Mouse (Mus musculus) forelimb bud, embryonic 11.5 days (tissue): Measurements from ENCODE around the gene Nmt1.

Experiments
- DNase-seq: peaks from one replicate; pipeline ENCODE4 v3.0.0-alpha.2; 2012; ENCODE audit warnings: low read depth, low spot score

Gene Nmt1

DNA sequence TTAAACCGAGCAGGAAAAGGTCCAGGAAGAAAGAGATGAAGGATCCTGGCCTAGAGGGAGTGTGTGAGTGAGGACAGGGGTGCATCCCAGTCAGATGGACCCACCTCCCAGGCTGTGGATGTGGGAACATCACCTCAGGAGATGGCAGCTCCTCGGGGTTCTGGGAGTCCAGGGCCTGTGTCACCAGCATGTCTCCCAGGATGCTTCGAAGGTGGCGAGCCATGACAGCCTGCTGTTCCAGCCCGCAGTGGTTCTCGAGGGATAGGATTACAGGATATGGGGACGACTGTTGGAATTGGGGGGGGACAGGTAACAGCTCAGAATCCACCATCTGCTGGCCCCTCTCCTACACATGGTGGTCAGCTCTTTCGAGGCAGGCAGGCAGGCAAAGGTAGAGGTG, 48.6 kb downstream of the Nmt1 start:
- no peak for DNase-seq

DNA sequence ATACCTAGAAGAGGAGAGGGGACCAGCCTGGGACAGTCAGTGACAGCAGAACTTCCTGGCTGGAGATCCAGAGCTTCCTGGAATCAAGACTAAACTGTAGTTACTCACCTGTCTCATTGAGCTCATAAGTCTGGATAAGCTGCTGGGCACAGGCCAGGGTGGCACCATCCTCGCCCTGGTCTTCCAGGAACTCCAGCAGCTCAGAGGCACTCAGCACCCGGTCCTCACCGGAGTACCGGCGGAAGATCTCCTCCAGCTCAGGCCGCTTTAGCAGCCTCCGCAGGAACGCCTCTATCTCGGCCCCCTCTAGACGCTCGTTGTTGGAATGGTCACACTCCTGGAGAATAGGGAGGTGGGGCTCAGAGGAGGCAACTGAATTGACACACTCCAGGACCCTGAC, 50.1 kb downstream of the Nmt1 start:
- DNase-seq = no peak

DNA sequence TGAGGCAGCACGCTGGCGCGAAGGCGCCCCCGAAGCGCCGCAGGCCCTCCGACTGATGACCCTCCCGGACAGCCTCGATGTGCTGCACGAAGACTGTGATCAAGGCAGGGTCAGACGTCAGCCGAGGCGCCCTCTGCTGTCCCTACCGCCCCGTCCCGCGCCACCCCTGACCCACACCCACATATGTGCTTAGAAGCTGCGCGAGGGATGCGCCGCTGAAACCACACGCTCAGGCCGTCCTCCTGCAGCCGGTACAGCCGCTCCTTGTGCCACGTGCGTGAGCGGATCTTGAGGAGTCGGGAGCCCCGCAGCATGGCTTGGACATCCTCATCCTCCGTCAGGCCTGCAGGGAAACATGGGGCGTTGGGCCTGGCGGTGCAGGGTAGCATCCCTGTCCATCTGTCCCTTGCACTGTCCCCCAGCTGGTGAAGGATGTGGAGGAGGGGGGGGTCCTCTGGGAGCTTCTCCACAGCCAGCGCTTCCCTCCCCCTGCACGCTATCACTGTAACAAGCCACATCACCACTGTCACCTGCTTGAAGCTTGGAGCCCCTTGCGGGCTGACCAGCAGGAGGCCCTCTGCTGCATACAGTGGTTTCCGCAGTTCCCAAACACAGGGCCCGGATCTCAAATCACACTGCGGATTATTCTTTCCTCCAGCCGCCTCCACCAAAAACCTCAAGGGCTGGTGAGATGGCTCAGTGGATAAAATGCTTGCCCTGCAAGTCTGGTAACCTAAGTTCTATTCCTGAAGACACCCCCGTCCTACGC, 52.5 kb downstream of the Nmt1 start:
- no peak for DNase-seq

DNA sequence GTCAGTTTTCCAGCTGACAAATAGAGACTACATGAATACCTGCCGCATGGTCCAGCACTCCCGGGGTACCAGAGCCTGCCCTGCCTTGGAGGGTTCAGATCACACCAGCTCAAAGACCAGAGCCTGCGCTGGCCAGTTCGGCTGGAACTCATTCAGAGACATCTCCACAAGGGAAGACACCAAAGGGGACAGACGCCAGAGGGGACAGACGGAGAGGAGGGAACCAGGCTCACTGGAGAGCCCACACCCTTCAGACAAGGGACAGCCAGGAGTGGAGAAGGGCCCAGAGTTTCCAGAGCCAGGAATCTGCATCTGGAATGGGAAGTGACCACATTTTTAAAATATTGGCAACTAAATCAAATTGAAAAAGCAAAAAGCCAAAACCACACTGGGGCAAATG, 53.6 kb downstream of the Nmt1 start:
- DNase-seq = no peak

DNA sequence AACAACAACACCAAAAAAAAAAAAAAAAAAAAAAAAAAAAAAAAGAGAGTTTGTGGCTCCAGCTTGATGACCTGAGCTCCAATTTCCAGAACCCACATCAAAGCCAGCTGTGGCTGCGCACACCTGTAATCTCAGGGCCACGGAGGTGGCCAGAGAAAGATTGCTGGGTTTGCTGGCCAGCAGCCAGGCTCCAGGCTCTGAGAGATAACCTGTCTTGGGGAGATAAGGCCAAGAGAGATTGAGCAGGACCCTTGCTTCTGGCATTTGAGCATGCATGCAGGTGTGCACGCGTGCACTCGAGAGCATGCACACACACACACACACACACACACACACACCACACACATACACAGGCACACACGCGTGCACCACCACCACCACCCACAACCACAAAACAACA, 65.3 kb downstream of the Nmt1 start:
- no peak for DNase-seq

DNA sequence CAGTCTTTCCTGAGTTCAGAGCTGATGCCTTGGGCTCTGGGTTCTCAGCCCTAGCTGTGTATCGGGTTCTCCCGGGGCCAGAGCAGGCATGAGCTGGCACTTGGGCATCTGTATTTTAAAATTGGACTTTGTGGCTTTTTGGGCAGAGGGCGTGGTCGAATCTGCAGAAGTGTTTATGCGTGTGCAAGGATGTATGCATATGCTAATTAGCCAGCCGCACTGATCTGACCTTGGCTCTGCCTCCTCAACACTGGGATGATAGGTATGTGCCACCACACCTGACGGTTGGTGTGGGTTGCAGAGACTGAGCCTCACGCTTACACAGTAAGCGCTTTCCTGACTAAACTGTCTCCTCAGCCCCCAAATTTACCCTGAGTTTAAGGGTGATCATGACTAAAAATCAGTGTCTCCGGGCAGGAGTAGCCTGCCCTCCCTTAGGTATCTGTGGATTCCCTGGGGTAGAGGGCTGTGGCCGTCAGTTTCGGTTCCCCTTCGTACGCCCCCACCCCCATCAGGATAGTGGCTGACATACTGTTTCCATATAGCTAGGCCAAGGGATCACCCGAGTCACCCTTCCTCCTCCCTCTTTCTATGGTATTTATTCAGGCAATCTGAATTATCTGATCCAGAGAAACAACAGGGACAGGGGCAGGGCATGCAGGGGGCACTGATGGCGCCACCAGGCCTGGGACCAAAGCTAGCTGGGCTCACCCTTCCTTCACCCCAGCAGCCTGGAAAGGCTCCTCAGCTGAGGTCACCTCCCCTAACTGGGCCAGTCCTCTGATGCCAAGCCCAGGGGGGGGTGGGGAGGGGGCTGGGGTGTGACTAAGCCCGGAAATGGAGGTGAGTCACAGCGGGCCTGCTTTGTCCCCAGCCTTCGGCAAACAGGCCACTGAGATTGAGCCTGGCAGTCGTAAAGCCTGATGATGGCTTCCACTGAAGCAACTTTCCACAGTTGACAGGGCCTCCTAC, 66.2 kb downstream of the Nmt1 start:
- no peak for DNase-seq

DNA sequence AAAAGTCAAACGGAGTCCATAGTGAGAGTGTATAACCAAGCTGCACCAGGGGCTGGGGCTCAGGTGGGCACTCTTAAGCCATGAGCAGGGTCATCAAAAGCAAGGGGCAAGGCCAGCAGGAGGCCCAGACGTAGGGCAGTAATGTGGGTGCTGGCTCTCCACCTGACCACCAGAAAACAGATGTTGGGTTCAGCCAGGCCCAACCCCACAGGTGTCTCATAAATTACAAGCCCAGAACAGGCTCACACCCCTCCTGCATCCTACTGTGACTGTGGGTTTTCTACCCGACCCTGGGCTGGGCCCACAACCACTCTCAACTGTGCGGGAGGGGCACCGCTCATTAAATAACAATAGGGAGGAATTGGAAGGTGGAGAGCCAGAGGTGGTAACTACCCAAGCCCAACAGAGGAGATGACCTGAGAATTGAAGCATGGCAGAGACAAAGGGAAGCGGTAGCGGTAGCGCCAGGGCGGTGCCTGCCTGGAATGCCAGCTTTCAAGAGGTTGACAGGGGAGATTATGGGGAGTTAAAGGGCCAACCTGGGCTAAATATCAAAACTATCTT, 67.2 kb downstream of the Nmt1 start:
- no peak for DNase-seq

DNA sequence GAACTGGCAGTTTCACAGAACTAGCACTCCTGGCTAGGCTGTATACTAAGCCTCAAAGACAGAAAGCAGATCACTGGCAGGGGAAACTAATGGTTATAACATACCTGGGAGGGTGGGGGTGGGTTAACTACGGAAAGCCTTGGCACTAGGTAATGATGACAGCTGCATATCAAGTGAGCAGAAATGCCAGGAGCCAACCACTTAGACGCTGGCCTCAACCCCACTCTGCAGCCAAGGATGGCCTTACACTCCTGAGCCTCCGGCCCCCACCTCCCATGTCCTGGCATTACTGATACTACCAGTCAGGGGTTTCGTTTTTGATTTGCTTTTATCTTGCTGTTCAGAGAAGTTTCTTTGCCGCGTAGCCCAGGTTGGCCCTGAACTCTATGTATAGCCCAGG, 67.8 kb downstream of the Nmt1 start:
- DNase-seq = no peak

DNA sequence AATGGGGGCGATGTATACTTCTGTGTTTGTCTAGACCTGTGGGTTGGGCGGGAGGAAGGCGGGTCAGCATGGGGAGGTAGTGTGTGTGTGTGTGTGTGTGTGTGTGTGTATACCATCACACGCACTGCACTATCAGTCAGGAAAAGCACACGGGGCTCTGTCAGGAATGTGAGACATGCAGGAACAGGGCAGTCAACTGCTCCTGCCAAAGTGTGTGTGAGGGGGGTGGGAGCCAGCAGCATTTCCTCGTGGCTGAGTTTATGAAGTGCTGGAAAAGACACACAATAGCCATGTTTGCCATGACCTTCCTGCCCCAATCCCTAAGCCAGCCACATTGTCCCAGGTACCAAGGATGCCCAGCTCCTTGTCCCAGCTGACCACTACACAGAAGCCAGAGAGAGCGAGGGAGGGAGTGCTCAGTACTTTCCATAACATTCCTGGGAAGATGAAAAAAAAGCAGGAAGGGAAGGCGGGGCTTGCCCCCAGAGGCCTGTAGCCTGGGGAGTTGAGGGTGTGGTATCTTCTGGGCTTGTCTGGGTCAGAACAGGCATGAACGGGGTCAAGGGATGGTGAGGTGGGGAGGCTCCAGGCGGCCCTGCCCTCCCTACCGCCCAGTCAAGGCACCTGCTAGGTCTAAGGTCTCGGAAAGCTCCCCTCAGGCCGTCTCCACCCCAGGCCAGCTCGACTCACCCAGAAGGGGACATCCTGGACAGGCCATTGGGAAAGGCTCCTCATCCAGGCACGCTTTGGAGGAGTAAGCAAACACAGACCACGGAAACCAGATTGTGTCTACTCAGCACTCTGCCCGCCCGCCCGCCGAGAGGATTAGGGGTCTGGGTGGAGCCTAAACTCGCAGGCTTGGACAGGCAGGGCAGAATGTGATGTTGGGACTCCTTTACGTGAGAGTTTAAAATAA, 69.2 kb downstream of the Nmt1 start:
- no peak for DNase-seq

DNA sequence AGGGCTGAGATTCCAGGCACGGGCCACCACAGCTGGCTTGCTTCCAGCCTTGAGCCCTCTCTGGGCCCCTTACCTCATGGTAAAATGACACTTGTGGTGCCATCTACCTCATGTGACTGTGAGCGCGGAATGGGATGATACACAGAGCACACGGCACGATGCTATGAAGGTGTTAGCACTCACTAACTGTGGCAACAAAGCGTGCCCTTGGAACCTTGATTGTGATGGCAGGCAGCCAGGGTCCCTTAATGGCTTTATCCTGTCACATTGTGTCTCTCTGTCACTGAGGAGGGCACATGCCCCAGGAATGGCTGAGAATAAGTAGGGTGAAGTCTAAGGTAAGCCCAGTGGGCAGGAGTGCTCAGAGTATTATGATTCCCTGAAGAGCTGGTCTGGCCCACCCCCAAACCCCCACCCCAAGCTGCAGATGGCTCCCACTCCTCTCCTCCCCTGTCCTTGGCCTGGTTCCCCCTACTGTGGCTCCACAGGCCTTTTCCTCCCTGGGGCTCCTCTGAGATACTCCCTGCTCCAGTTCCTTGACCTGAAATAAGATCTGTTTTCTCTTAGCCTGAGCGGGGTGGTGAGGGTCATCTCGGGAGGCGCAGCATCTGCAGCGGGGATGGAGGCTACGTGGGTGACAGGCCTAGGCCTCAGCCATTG, 70.7 kb downstream of the Nmt1 start:
- no peak for DNase-seq

DNA sequence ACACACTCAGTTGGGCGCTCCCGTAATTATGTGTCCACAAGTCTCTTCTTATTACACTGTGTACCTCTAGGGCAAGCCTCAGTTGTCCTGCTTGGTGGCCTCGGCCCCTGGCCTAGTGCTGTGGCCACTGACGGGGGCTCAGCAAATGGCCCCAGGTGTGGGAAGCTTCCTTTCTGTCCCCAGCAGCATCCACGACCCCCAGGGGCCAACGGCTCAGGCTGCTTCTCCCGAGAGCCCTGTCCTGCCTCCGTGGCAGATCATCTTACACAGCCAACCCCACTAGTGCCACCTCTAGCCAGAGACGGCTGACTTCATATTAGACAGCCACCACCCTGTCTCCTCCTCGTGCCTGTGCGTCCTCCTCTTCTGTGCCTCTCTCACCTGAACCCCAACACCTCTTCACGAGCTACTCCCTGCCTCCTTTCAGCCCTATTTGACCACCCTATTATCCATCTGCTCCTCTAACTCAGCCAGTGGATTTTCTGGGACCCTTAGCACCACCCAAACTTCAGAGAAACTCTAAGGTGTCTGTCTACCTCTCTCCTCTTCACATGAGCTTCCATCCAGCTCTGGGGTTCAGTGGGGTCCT, 71.5 kb downstream of the Nmt1 start:
- DNase-seq = no peak

DNA sequence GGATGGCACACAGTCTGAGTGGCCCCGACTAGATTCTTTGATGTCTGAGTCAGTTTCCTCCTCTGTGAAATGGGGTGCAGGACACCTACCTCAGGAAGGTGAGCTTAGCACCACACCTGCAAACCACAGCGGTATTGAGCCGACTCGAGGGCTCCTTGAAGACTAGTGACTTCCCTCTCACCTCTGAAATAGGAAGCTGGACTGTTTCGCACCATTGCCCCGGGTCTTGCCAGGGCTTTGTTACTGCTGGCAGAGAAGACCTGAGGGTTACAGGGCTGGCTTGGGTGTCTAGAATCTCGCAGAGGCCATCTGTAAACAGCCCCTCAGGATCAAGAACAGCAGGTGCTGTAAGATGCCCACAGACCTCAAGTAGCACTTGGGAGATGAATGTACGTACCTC, 72.4 kb downstream of the Nmt1 start:
- DNase-seq = no peak

DNA sequence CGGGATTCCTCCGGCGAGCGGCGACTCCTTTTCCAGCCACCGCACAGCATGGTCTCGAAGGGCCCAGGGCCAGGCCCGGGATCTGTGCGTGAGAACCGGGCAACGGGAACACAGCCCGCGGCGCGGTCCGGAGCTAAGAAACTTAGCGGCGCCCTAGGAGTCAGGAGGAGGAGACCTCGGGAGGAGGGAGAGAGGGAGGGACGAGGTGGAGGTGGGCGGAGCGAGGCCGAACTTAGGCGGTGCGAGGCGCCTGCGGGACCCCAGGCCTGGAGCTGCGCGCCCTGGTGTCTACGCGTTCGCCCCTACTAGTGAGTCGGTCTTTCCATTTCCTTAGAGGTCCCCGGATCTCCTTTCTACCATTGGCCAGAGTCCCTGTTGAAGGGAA, 73.5 kb downstream of the Nmt1 start, which contains the start of the genes Plcd3 and Acbd4:
Gene Plcd3 (minus strand): TSS at position 178 of the 385 bp plus-strand sequence.
Gene Acbd4 (plus strand): TSS at position 202 of the 385 bp plus-strand sequence.
- peak; percentile 61 for DNase-seq

DNA sequence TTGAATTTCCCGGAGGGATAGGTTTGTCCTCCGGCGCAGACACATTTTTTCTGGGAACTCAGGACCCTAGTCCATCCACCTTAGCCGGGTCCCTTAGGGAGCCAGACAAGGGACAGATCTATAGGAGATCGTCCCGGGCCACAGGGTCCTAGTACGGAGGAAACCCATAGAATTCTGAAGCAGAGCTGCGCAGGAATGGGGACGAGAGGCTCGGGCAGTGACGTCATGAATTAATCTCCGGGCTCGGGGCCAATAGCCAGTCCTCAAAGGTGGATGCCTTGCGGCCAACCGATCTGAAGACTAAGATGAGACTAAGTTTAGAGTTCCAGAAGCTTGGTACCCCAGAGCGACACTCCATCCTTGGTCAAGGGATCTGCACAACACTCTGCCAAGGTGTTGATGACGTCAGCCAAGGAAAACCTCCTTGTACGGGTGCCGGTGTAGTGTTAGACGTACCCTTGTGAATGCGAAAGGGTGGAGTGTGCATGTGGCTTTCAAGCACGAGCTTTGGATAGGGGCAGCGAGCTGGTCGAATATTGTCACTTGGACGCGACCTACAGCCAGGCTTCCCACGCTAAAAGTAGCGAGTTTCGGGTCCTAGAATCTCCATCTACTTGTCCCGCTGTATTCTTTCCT, 74.0 kb downstream of the Nmt1 start:
- no peak for DNase-seq

DNA sequence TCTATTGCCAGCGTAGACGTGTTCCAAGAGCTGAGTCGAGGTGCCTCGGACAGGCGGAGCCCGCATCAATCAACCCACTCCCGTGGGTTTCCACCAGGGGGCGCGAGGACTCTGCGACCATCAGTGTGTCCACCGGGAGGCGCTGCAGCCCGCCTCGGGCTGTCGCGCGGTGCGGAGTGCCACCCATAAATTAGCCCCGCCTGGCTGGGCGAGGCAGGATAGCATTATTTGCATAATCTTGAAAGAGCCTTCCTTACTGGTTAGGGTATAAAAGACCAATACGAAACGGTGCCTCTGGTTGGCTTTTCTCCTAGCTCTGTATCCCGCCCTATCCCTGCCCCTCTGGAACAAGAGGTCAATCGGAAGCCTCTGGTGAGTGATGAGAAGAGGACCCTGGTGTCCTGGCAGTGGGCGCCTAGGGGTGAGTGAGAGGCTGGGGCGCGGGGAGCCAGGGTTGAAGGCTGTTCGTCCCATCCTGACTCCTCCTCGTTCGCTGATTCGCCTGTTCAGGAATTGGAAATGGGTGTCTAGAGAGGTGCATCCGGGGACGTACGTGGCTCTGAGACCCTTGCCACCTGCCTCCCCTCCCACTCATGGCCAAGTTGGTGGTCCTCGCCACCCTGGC, 74.8 kb downstream of the Nmt1 start:
- DNase-seq = peak; percentile 97

DNA sequence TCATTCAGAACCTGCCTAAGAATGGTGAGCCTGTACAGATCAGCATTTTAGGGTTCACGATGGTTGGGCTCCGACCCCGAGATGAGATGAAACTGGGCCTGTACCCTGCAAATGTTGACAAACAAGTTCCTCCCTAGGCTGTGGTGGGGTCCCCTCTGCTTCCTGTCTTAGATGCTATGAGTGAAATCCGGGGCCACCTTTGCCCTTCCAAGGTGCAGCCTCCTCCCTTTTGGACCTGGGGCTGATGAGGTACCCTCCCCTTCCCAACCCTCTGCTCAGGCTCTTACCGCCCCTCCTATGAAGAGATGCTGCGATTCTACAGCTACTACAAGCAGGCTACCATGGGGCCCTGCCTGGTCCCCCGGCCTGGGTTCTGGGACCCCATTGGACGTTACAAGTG, 75.6 kb downstream of the Nmt1 start:
- DNase-seq = no peak

DNA sequence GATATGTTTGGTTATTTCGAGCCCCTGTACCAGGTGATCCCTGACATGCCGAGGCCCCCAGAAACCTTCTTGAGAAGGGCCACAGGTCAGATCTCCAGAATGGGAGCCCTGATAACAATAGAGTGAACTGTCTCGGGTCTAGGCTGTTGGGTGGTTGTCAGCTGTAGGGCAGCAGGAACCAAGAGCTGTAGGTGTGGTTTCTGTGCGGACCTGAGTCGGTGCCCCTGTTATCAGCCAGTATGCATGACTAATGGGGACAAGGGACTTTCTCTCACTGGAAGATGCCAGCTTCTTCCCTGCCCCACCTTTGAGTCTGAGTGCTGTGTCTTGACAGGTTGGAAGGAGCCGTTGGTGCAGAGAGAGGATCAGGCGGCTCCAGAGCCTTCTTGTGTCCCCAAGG, 76.5 kb downstream of the Nmt1 start:
- no peak for DNase-seq

DNA sequence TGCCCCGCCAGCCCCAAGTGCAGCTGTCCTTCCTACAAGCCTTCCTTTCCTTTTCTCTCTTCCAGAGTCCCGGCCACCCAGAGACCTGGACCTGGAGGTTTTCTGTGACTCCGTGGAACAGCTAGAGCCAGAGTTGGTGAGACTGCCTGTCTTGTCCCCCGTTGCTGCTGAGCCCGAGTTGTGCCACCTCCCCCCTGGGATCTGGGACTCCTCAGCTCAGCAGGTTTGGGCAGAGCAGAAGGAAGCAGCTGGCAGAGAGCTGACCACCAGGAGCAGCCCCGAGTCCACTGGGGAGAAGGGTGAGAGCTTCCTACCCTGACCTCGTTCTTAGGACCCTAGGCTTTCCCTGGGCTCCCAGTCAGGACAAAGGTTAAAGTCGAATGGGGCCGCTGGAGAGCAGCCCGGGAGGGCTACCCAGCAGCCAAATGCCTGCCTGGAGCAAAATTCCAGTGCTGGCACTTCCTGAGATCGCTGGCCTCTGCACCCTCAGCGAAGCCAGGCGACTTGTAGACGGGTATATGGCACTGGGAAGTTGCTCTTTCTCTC, 77.3 kb downstream of the Nmt1 start:
- DNase-seq = no peak

DNA sequence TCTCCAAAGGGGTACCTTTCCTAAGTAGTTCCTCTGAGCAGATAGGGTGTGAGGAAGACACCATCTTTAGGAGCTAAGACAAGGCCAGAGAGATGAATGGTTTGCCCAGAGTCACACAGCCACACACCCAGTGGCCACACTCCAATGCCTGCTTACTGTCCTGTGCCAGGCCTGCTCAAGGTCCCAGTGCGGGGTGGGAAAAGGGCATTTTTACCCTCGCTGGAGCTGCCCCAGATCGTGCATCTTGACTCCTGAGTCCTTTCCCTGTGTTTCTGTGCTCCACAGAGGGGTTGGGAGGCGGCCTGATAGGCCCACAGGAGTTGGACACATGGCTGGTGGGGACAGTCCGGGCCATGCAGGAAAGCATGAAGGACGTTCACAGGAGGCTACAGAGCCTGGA, 77.8 kb downstream of the Nmt1 start:
- no peak for DNase-seq
